Mouse (Mus musculus) lung, embryonic 15.5 days (tissue): ENCODE data around the gene Arrdc5. TPM values are rescaled to one million over a fixed set of nuclear protein-coding genes. Genes with fewer than 3 reads are reported as not detected.

Experiments used
- ATAC-seq: fragments of 200-750 bp; cut with Nextera tagmentation; 2 replicates; pipeline ENCODE4 v1.8.0; 2017; ENCODE audit warnings: moderate number of reproducible peaks, borderline replicate concordance; ENCODE audit not compliant: low FRiP score, low TSS enrichment; ENCODE audit errors: extremely low read depth
- H3K27ac ChIP-seq: fragments of 300-500 bp; sonication (generic); 2 replicates; pipeline ENCODE4 v1.5.1; 2015; ENCODE audit warnings: moderate library complexity, mild to moderate bottlenecking, inconsistent platforms
- H3K27me3 ChIP-seq: fragments of 300-500 bp; sonication (generic); 2 replicates; pipeline ENCODE4 v1.6.1; 2015; ENCODE audit warnings: inconsistent platforms
- H3K36me3 ChIP-seq: fragments of 300-500 bp; sonication (generic); 2 replicates; pipeline ENCODE4 v1.6.1; 2015; ENCODE audit warnings: inconsistent platforms
- H3K4me1 ChIP-seq: fragments of 300-500 bp; sonication (generic); 2 replicates; pipeline ENCODE4 v1.6.1; 2015; ENCODE audit warnings: inconsistent platforms
- H3K4me2 ChIP-seq: fragments of 300-500 bp; sonication (generic); 2 replicates; pipeline ENCODE4 v1.6.1; 2015; ENCODE audit warnings: inconsistent platforms, mild to moderate bottlenecking, moderate library complexity
- H3K4me3 ChIP-seq: fragments of 300-500 bp; sonication (generic); 2 replicates; pipeline ENCODE4 v1.5.1; 2015; ENCODE audit warnings: mild to moderate bottlenecking, inconsistent platforms
- H3K9ac ChIP-seq: fragments of 300-500 bp; sonication (generic); 2 replicates; pipeline ENCODE4 v1.6.1; 2015; ENCODE audit warnings: inconsistent platforms
- H3K9me3 ChIP-seq: fragments of 300-500 bp; sonication (generic); 2 replicates; pipeline ENCODE4 v1.6.1; 2016; ENCODE audit warnings: inconsistent platforms
- WGBS: fragments of 180-500 bp; shearing (Covaris S2); methylation state at CpG from one replicate; pipeline ENCODE4 v1.1.7; 2015; 5-methylcytosine and 5-hydroxymethylcytosine counted together
- polyA plus RNA-seq: library from polyadenylated mRNA; unstranded; fragments of >200 nt; fragmentation: Nextera tagmentation; extraction: Ambion mirVana; gene quantifications from 2 replicates; pipeline ENCODE4 v1.2.1, GENCODE M21; 2015

Gene Arrdc5
- polyA plus RNA-seq: not detected in 2 replicates

DNA sequence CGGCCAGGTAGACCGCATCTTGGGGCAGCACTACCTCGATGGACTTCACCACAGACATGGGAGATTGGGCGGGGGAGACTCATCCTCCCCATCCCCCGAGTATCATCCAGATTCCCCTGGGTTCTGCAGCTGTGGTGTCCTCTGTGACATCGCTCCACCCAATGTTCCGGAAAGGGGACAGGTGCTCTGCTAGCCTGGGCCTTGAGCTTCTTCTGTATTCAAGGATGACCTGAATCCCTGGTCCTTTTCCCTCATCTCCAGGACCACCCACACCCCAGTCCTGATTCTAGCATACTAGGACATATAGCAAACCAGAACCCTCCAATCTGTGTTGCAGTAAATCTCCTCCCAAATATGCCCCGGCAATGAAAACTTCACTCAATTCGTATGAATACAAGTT lies at the start of gene Arrdc5:
Gene Arrdc5 (minus strand): TSS at position 101 of the 400 bp plus-strand sequence.
- Histone ChIP-seq H3K27ac (no peak within 1 kb of the TSS), H3K4me2 (no peak within 1 kb of the TSS), H3K4me1 (peaks cover 16% of the 10 kb centered on the region), H3K27me3 (no peaks in the 10 kb centered on the region), H3K4me3 (no peak within 1 kb of the TSS), H3K9ac (no peak within 1 kb of the TSS), H3K9me3 (no peaks in the 10 kb centered on the region), H3K36me3 (no peaks in the 10 kb centered on the region)
- ATAC-seq: no peak
- WGBS: 90% methylated on average over 9 of the region's 9 CpGs

DNA sequence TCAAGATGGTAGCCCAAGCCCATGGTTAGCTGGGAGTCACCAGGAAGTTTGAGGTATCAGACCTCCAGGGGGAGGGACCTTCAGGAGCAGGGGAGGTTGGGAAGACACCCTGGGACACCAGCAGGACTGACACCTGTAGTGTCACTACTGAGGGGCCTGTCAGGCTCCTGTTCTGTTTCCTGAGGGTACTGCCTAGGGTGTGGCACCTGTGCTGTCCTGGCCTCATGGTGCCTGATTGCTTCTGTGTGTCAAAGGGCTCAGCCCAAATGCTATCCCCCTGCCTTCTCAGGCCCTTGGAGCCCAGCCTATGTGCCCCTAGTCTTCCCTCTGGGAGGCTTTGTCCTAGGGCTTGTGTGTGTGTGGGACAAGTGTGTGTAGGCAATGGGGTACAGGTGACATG lies 48.5 kb upstream of the Arrdc5 start:
- Histone ChIP-seq H3K27me3 (no peaks in the 10 kb centered on the region), H3K36me3 (peaks cover 14% of the 10 kb centered on the region), H3K27ac (no peak overlapping the region), H3K4me3 (no peak overlapping the region), H3K4me2 (no peak overlapping the region), H3K9ac (no peak overlapping the region), H3K4me1 (no peaks in the 10 kb centered on the region), H3K9me3 (no peaks in the 10 kb centered on the region)
- ATAC-seq: no peak

DNA sequence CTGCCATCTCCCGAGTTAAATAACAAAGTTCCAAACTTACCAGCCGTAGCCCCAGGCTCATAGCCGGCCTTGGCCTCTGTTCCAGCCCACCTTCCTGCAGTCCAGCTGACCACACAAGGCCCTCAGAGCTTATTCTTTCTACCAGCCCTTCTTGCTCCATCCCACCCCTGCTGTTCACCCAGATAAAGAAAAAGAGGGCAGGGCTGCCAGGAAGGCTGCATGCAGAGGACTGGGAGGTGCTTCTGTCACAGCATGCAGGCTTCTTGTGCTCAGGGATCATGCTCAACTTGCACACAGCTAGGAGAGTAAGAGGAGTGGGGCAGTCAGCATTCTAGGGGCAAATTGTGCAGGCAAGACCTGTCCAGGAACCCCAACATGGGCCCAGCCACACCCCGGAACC lies 48.0 kb upstream of the Arrdc5 start:
- Histone ChIP-seq H3K27me3 (no peaks in the 10 kb centered on the region), H3K9ac (no peak overlapping the region), H3K4me2 (no peak overlapping the region), H3K4me1 (no peaks in the 10 kb centered on the region), H3K27ac (no peak overlapping the region), H3K9me3 (no peaks in the 10 kb centered on the region), H3K36me3 (peaks cover 10% of the 10 kb centered on the region), H3K4me3 (no peak overlapping the region)
- no peak for ATAC-seq
- 72% methylated on average over 4 of the region's 4 CpGs for WGBS

DNA sequence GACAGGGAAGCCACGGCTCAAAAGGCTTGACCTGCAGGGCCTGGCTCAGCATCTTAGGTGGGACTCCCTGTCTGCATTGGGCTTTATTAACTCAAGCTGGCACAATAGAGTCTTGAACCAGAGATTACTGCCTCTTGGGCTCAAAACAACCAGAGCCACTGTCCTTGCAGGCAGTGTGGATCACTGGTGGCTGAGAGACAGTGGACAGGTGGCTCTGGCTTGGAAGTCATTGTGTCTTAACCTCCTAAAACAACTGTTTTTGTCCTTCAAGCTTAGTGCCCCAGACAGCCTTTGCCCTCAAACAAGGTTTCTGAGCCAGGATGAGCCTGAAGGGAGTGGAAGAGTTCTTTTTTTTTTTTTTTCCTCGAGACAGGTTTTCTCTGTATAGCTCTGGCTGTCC lies 45.3 kb upstream of the Arrdc5 start:
- H3K9ac ChIP-seq: no peak overlapping the region
- H3K9me3 ChIP-seq: no peaks in the 10 kb centered on the region
- H3K4me1 ChIP-seq: no peaks in the 10 kb centered on the region
- H3K4me2 ChIP-seq: no peak overlapping the region
- ATAC-seq: no peak
- WGBS: 58% methylated on average over 2 of the region's 2 CpGs
- H3K27ac ChIP-seq: no peak overlapping the region
- H3K27me3 ChIP-seq: no peaks in the 10 kb centered on the region
- no peaks in the 10 kb centered on the region for H3K36me3 ChIP-seq
- no peak overlapping the region for H3K4me3 ChIP-seq

DNA sequence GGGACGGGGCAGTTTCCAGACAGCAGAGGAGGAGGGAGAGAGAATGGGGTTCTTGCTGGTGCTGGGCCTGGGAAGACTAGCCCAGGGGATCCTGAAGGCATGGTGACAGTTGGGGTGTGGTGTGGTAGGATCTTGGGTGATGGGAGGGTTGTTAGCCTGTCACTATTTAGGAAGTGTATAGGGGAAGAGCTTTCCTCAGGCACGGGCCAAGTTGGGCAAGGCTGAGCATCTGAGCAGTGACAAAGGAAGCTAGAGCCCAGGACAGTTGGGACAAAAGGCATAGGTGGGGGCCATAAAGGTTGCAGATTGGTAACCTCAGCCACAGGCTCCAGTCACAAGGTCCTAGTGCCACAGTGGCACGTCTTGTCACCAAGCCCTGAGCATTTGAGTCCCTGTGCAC lies 43.4 kb upstream of the Arrdc5 start:
- no peak overlapping the region for H3K27ac ChIP-seq
- H3K4me1 ChIP-seq: no peaks in the 10 kb centered on the region
- no peak overlapping the region for H3K4me2 ChIP-seq
- no peaks in the 10 kb centered on the region for H3K9me3 ChIP-seq
- no peak overlapping the region for H3K9ac ChIP-seq
- no peaks in the 10 kb centered on the region for H3K36me3 ChIP-seq
- ATAC-seq: no peak
- 73% methylated on average over 3 of the region's 3 CpGs for WGBS
- no peak overlapping the region for H3K4me3 ChIP-seq
- no peaks in the 10 kb centered on the region for H3K27me3 ChIP-seq

DNA sequence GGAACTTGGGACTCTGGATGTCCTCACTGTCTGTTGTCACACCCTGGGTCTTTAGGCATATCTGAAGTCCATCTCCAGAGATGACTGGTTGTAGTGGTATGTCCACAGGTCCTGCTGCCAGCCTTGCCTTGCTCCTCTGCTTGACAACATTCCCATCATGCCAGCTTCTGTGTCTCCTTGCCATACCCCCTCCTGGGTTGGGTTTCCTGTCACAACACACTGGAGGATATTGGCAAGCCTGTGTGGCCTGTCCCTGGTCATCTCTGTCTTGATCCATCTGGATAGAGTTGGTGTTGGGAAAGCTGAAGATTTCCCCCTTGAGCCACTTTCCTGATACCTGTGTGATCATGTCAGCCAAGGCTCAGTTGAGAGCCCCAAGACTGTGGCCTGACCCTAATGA lies 40.6 kb upstream of the Arrdc5 start:
- Histone ChIP-seq H3K4me1 (peaks cover 6% of the 10 kb centered on the region), H3K36me3 (no peaks in the 10 kb centered on the region), H3K9ac (no peak overlapping the region), H3K27me3 (no peaks in the 10 kb centered on the region), H3K9me3 (no peaks in the 10 kb centered on the region), H3K4me2 (no peak overlapping the region), H3K4me3 (no peak overlapping the region), H3K27ac (no peak overlapping the region)
- no peak for ATAC-seq

DNA sequence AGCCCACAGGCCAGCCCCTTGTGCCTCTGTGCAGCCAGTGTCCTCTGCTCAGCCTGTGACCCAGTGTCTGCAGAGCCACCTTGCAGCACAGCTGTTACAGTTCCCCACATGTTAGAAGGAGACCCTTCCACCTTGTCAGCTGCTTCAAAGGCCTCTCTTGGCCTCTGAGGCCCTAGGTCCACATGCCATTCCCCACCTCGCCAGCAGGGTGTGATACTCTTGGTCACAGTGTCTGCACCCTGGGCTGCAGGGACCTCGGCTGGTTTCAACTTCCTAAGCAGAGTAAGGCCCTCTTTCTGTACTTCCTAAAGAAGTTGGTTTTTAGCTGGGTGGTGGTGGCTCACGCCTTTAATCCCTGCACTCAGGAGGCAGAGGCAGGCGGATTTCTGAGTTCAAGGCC lies 38.8 kb upstream of the Arrdc5 start:
- no peaks in the 10 kb centered on the region for H3K9me3 ChIP-seq
- H3K4me2 ChIP-seq: no peak overlapping the region
- ATAC-seq: no peak
- peaks cover 6% of the 10 kb centered on the region for H3K4me1 ChIP-seq
- WGBS: 56% methylated on average over 4 of the region's 4 CpGs
- no peak overlapping the region for H3K4me3 ChIP-seq
- H3K27ac ChIP-seq: no peak overlapping the region
- no peaks in the 10 kb centered on the region for H3K36me3 ChIP-seq
- H3K27me3 ChIP-seq: no peaks in the 10 kb centered on the region
- no peak overlapping the region for H3K9ac ChIP-seq

DNA sequence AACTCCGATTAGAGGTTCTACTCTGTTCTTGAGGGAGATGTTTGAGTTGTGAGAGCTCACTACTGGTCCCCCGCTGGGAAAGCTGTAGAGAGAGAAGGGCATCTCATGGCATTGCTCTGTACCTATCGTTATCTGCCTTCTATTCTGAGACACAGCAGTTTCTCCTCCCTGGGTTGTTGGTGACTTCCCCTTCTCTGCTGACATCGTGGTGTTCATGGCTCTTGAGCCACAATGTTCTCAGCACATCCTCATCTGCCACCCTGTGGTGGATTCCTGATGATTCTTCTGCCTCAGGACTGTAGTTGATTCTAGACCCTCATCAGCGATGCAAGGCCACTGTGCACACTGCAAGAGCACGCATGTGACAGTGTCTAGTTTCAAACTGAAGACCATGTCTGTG lies 37.7 kb upstream of the Arrdc5 start:
- WGBS: 79% methylated on average over 6 of the region's 6 CpGs
- peaks cover 6% of the 10 kb centered on the region for H3K4me1 ChIP-seq
- ATAC-seq: no peak

DNA sequence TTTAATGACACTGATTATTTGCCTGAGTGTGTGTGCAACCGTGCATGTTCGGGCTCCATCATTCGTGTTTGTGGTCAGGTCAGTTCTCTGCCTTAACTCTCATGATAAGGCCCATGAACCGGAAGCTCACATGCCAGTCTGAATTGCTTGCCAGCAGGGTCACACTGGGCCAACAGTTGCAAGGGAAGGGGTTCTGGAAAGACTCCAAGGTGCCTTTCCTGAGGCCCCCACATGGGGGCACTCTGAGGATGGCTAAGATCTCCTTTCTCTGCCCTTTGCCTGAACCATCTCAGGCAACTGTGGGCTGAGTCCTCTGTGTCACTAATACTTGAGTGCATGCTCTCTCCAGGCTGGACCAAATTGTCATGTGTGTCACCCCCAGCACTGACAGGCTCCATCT lies 37.1 kb upstream of the Arrdc5 start:
- H3K27me3 ChIP-seq: no peaks in the 10 kb centered on the region
- no peak overlapping the region for H3K9ac ChIP-seq
- H3K4me2 ChIP-seq: no peak overlapping the region
- ATAC-seq: no peak
- no peaks in the 10 kb centered on the region for H3K9me3 ChIP-seq
- H3K27ac ChIP-seq: no peak overlapping the region
- H3K4me1 ChIP-seq: peaks cover 6% of the 10 kb centered on the region
- no peak overlapping the region for H3K4me3 ChIP-seq
- 35% methylated on average over 4 of the region's 4 CpGs for WGBS
- no peaks in the 10 kb centered on the region for H3K36me3 ChIP-seq

More for the DNA sequence above, 37.7 kb upstream of the Arrdc5 start:
- H3K36me3 ChIP-seq: no peaks in the 10 kb centered on the region
- no peak overlapping the region for H3K4me2 ChIP-seq
- H3K4me3 ChIP-seq: no peak overlapping the region
- no peak overlapping the region for H3K27ac ChIP-seq
- no peaks in the 10 kb centered on the region for H3K27me3 ChIP-seq
- no peak overlapping the region for H3K9ac ChIP-seq
- H3K9me3 ChIP-seq: no peaks in the 10 kb centered on the region

DNA sequence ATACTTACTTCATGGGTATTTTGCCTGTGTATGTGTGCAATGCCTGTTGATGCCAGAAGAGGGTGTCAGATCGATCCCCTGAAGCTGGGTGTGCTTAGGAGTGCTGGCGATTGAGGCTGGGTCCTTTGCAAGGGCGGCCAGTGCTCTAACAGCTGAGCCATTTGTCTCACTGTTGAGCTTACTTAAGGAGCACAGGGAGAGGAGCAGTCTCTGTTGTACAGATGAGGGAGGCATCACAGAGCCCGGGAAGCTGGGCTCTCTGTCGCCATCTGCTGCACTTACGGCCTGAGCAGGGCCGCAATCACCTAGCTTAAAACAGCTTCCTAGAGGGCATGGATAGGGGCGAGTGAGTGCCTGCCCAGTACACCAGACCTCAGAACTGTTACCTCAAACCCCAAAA lies 32.9 kb upstream of the Arrdc5 start:
- Histone ChIP-seq H3K4me1 (peaks cover 20% of the 10 kb centered on the region), H3K9ac (no peak overlapping the region), H3K27me3 (no peaks in the 10 kb centered on the region), H3K4me3 (no peak overlapping the region), H3K9me3 (no peaks in the 10 kb centered on the region), H3K36me3 (no peaks in the 10 kb centered on the region), H3K4me2 (no peak overlapping the region), H3K27ac (no peak overlapping the region)
- no peak for ATAC-seq
- 35% methylated on average over 8 of the region's 8 CpGs for WGBS

DNA sequence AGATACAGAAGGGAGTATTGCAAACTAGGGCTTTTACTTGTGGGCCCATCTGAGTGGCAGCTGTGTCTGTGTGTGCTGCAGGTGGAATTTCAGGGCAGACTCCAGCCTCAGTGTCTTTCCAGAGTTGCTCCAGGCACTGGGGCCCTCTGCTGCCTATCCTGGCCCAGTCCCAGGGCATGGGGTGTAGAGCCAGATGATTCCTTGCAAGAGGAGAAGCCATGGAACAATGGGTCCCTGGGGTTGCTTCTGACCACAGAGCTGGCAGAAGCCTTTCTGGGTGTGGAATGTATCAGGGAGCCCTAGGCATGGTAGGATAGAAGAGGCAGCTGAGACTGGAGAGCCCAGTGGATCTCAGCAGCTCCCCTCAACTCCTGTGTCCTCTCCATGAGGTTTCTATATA lies 31.2 kb upstream of the Arrdc5 start:
- Histone ChIP-seq H3K4me3 (no peak overlapping the region), H3K9ac (no peak overlapping the region), H3K9me3 (no peaks in the 10 kb centered on the region)

DNA sequence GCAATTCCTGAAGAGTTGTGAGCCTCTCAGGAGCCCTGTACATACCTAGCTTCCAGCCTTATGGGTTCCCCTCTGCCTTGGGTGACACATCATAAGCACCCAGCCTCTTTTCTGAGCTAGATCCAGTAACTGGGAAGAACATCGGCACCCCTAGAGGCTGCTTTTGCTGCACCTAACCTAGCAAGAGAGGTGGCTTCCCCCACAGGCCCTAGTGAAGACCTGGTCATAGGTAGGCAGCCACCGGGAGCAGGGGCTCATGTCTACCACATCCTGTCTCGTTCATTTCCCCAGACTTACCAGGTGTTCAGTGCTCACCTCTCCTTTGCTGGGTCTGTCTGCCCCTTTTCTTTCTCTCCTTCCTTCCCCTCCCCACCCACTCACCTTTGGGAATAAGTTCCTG lies 30.3 kb upstream of the Arrdc5 start:
- peaks cover 29% of the 10 kb centered on the region for H3K4me1 ChIP-seq
- ATAC-seq: no peak
- 62% methylated on average over 3 of the region's 3 CpGs for WGBS
- no peaks in the 10 kb centered on the region for H3K27me3 ChIP-seq
- no peak overlapping the region for H3K4me3 ChIP-seq
- H3K27ac ChIP-seq: no peak overlapping the region
- H3K9me3 ChIP-seq: no peaks in the 10 kb centered on the region
- H3K9ac ChIP-seq: no peak overlapping the region
- H3K36me3 ChIP-seq: no peaks in the 10 kb centered on the region
- H3K4me2 ChIP-seq: no peak overlapping the region

More for the DNA sequence above, 31.2 kb upstream of the Arrdc5 start:
- H3K4me2 ChIP-seq: no peak overlapping the region
- no peak for ATAC-seq
- no peaks in the 10 kb centered on the region for H3K36me3 ChIP-seq
- H3K4me1 ChIP-seq: peaks cover 29% of the 10 kb centered on the region
- no peak overlapping the region for H3K27ac ChIP-seq
- H3K27me3 ChIP-seq: no peaks in the 10 kb centered on the region

DNA sequence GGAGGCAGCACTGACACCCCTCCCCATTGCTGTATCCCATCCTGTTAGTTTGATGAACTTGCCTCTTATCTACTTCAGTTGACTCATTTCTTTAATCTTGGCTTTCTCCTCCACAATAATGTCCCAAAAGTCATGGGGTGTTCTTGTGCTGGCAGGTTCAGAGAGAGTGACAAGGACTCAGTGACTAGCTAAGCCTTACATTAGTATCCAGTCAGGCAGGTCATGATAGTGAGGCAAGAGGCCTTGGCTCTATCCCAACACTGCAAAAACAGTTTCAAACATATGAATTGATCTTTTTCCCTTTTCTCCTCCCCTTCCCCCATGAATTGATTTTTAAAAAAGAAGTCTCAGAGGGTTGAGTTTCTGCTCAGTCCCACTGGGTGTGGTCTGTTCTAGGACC lies 29.2 kb upstream of the Arrdc5 start:
- no peak overlapping the region for H3K4me2 ChIP-seq
- H3K27me3 ChIP-seq: no peaks in the 10 kb centered on the region
- no peak overlapping the region for H3K9ac ChIP-seq
- no peak overlapping the region for H3K27ac ChIP-seq
- ATAC-seq: no peak
- peaks cover 34% of the 10 kb centered on the region for H3K4me1 ChIP-seq
- H3K36me3 ChIP-seq: no peaks in the 10 kb centered on the region
- H3K4me3 ChIP-seq: no peak overlapping the region
- no peaks in the 10 kb centered on the region for H3K9me3 ChIP-seq
